Mouse (Mus musculus): ENCODE measurements around the gene Stx8.

The Stx8 gene

DNA sequence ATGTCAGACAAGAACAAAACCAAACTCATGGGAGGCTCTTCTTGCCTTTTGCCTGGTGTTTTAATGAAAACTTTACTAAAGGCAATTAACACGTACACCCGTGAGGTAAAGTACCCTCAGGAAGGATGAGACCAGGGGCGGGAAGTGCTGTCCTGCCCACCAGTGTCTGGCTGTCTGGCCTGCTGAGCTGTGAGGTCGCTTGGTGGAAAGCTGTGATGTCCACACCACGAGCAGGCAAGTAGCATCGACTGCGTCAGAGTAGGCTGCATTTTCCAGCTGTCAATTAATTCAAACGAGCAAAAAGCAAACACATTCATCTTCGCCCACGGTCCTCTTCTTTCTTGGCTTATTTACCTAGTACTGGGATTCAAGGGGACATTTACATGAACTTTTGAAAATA is 232.7 kb downstream of the Stx8 start:
- DNase-seq (ENCODE audit: low read depth, low spot score) = no peak

DNA sequence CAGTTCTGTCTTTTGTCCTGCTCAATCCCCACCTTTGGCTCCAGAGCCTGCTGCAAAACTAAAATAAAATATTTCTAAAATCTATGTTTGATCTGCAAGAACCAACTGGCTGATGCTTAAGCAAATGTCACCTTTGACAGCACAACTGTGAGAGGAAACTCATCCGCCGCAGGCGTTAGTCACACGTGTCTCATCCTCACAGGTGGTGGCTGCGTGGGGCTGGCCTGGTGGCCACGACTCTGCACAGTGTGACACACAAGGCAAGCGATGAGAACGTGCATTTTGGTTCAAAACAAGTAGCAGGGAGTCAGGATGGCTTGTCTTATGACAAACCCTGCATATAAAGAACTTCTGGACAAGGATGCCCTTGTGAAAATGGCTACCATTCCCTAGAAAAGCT is 233.1 kb downstream of the Stx8 start:
- DNase-seq (ENCODE audit: low read depth, low spot score) = no peak

DNA sequence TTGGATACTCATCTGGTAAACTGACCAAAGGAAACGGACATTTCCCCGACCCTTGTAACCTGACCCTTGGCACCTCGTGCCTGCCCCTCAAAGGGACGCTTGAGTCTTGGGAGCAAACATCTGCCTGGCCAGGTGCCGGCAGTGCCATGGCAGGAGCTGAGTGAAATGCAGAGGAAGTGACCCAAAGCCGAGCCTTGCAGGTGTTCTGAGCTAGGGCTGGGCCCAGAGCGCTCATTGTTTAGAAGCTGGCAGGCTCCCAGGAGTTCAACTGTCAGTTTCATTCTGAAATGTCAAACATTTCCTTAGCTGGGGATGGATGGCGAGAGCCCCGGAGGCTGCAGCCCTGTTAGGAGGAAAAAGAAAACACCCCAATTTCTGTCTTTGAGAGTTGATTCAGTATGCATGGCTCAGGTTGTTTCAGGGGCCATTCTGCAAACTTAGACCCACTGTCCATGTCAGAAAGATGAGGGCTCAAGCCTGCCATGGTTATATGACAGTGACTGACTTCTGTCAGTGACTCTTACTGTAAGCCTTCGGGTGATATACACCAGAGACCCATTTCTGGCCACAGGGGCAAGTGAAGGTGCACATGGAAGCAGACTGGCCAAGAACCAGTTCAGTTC is 233.9 kb downstream of the Stx8 start:
- DNase-seq (ENCODE audit: low read depth, low spot score) = no peak

DNA sequence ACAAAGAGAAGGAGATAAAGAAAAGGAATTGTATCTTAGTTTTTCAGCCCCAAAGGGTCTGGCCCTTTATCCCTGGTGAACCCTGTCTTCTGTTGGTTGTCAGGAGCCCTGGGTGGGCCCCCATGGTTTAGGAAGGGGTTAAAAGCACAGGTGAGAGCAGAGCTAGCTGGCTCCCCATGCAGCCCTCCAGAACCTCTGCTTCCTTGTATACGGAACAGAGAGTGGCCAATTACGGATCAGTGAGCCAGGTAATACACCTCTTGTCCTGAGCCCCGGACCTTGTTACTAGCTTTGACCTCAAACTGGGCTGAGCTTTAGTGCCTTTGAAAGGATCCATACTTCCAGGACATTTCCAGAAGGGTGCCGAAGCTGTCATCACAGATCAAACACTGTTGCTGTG is 234.5 kb downstream of the Stx8 start:
- no peak for DNase-seq (ENCODE audit: low read depth, low spot score)

DNA sequence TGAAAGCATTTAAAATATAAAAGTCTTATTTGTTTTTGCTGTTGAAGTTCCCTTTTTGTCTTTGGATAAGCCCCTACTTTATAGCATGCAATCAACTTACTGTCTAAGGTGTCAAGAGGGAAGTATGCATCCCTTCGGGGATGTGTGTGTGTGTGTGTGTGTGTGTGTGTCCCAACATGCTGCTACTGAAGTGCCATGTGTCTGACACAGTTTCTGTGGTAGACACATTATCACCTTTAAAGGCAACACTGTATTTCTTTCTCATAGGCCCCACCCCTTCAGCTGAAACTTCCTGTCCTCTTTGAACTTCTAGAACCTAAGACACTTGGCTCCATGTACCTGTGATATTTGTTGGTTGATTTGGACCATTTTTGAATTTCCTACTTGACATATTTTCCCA is 235.1 kb downstream of the Stx8 start:
- DNase-seq (ENCODE audit: low read depth, low spot score) = no peak

DNA sequence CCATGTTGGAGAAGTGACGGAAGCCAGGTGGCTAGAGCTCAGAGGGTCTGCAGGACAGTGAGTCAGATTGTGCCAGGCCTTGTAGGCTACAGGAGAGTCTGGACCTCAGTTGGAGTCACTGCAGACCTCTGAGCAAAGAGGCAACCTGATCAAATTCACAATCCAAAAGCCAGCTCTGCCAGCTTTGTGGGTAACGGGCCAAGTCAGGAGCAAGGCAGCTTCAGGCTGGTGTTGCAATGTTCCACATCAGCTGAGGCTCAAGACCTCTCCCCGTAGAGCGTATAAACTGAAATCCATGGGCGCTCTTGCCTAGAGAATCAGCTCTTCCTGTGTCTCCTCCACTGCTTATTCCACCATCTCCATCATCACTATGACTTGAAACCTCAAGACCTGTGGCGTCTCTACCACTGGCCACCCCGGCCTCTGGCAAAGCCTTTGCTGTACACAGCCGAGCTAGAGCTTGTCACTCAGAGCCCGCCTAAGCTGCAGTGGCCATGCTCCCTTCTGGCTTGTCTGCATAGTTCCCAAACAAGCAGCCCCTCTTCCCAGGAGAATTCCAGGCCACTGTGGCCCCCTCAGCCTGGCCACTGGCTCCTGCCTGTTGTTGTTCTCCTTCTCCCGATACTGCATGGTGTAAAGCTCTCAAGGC is 235.9 kb downstream of the Stx8 start:
- DNase-seq (ENCODE audit: low read depth, low spot score) = no peak

DNA sequence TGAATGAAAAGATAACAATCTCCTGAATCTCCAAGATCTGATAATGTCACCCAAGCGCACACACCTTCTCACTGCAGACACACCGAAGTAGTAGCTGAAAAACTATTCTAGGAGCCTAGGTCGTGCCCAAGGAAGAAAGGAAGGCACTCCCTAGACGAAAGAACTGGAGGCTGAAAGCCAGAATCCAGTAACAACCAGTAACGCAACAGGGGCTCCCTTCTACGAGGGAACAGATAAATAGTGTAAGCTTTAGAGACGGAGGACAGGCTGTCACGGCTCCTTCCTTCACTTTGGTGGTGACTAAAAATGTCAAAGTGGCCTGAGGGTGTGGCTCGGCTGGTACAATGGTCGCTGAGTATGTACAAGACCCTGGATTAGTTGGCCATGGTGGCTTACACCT is 236.6 kb downstream of the Stx8 start:
- no peak for DNase-seq (ENCODE audit: low read depth, low spot score)

DNA sequence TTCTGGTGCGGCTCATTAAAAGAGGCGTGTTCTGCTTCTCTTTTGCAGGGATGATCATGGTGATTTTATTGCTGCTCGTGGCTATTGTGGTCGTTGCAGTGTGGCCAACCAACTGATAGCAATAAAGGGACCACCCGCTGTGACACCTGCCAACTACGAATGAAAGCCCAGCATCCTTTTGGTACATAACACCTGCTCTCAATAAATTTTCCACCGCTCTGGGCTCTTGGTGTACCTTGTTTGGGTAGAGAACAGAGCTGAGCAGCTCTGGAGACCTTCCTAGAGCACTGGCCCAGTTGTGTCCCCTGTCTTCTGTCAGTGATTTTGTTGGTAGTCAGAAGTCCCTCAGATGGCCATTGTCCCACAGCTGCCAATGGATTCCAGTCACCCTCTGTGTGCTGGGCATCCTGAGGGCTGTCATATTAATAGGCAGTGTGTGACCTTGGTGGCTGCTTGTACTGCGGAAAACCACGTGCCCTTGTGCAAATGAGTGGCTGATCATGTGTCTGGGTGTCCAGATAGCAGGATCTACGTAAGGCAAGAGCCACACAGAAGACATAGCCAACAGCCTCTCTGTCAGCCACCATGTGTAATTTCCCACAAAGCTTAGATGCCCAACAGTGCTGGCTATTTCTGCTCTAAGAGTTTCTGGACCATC is 237.8 kb downstream of the Stx8 start:
- DNase-seq (ENCODE audit: low read depth, low spot score) = no peak

DNA sequence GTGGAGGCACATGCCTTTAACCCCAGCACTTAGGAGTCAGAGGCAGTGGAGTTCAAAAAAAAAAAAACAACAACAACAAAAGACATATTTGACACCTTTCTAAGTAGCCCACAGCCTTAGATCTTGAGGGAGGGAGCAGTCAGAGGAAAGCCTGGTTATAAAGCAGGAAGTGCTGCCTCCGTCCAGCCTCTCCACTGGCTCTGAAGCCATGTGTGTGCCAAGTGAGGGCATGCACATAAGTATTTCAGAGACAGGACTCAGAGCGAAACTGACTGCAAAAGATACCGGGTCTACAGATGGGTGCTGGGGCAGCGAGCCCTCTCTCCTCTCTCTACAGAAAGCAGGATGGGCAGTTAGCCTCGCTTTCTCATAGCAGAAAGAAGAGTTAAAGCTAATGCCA is 238.4 kb downstream of the Stx8 start:
- no peak for DNase-seq (ENCODE audit: low read depth, low spot score)

DNA sequence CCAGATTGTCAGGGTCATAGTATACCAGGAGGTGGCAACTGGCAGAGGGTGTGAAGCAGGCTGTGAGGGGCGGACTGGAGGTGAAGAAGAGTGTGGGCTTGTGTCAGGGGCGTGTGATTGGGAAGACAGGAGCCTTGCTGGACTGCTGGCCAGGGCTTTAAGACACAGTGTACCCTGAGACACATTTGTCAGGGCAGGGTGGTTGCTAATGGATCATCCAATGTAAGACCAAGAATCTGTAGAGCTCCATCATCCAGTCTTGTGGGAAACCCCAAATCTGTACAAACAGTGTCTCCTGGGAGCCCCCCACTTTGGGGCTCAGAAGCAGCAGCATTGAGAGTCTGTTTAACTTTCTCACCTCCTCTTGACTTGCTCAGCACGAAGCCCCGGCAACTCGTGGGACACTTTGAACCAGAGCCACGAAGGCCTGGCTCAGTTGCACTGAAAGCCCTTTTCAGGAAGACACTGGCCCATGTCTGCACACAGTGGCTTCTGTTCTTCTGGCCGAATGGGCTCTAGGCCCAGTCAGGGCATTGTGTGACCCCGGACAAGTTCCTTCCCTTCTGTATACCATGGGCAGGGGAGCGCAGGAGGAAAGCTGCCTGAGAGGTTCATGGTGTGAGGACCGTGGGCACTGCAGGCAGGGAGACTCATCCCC is 239.7 kb downstream of the Stx8 start:
- no peak for DNase-seq (ENCODE audit: low read depth, low spot score)

DNA sequence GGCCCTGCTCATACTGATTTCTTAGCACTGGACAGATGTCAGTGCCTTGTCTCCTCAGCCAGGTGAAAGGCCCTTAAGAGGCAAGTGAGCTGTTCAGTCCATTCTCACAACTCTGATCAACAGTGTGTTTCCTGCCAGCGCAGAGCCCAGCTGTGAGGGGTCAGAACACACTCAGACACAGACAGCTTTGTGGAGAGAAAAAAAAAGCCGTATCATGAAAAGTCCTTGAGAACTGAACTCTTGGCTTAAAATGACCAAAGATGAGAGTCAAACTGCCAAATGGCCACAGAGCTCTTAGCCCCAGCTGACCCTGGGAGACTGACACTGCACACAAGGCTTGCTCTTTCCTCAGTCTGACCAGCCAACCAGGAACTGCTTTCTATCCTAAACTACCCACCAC is 242.0 kb downstream of the Stx8 start:
- no peak for DNase-seq (ENCODE audit: low read depth, low spot score)

DNA sequence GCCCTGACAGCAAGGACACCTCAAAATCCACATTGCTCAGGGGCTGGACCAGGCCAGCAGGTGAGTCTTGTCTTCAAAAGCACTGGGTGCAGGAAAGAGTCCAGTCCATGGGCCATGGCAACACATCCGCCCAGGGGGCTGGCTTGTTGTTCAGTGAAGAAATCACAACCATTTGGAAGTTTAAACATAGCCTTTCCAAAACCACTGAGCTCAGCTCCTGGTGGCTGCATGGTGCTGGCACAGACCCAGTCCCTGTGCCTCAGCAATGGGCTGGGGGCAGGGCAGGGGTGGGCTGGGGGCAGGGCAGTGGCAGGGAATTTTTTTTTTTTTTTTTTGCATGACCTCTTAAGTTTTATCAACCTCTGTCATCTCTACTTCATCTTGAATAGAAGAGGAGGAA is 242.6 kb downstream of the Stx8 start:
- no peak for DNase-seq (ENCODE audit: low read depth, low spot score)

DNA sequence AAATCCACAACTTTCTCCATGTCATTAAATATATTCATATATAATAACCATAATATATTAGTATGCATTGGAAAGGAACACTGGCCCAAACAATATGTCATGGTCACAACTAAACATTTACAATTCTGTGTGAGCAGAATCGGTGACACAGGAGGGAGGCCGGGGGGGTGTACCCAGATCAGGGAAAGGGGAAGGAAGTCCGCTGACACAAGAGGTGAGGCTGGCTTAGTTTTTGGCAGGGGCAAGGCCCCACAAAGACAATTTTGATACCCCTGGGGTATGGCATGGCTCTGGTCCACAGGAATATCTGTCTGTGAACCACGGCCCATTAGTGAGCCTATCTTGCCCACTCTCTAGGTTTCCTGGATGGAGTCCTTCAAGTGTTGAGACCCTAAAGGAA is 243.5 kb downstream of the Stx8 start:
- no peak for DNase-seq (ENCODE audit: low read depth, low spot score)

DNA sequence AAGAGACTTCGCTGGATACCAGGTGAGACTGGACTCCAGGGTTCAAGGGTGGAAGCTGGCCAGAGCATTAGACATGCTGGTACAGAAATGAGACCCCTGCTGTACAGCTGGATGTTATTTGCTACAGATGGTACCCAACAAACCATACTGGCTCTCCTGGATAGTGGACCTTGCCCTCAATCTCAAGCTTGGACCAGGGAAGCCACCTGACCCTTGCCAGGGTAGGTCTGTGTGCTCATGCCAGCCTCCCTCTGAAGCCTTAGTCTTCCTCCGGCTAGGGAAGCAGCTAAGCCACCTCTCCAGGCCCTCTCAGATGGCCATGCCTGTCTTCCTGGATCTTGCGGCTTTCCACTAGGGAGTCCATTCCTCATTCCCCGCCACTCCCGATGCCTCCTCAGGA is 244.7 kb downstream of the Stx8 start:
- no peak for DNase-seq (ENCODE audit: low read depth, low spot score)

DNA sequence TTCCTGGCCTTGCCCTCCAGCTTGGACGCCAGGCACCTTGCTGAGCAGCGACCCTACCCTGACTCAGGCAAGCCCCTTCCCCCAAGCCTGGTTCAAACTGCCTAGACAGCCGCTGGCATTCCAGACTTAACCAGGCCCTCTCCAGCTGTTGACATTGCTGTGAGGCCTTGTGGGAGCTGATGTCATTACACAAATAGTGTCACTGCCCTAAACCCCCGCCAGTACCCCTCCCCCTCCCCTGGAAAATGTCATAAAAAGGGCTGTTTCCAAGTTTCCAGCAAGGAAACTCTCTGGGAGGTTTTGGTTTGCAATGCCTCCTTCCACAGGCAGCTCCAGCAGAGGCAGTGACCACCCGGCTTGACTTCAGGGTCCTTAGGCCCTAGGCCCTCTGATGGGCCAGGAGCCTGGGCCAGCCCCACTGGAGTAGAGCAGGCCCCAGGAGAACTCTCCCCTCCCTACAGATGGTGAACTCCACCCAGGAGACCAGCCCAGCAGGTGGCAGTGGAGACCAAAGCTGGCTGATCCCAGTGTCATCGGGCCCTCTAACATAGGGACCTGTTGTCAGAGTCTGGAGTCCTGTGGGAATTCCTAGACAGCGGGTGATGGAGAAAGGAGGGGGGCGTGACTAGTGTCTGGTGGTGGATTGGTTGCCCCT is 246.1 kb downstream of the Stx8 start:
- no peak for DNase-seq (ENCODE audit: low read depth, low spot score)

DNA sequence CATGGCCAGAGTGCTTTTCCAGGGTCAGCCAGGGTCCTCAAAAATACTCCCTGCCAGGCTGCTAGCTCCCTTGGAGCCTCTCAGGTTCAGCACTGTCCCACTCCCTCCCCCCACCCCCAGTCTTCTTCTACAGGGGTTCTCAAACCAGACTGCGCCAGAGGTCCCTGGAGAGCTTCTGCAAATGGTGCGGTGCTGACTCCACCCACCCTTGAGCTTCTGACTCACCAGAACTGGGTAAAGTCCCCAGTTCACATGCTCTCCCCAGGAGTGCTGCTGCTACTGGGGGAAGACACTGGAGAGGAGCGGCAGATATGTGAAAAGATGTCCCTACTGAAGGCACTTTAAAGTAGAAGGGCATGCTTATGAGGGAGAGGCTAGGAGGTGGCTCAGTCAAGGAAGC is 247.9 kb downstream of the Stx8 start:
- DNase-seq (ENCODE audit: low read depth, low spot score) = no peak

DNA sequence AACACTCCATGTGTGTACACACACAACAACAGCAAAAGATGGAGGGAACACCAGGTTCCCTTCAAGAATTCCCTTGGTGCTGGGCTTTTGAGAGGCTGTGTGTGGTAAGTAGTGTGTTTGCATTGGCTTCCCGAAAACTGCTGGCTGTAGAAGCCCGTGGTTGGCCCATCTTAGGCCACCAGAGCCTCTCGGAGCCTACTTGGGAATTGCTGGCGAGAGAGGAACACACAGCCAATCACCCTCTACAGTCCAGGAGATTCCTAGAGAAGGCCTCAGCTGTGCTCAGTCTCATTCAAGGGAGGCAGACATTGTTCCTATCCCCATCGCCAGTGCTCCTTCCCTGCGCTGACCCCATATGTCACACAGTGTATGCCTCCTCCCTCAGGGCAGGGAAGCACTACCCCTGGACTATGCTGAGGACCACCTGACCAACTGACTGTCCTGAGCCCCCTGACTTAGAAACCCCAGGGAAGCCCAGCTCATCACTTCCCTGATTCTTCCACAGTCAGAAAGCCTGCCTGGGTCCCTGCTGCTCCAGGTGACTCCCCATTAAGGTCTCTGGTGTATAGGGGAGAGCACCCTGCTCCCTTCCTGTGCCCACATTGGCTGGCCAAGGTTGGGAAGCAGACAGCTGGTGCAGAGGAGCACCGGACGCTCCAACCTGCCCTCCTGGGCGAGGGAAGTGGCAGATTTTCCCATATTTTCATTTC is 248.7 kb downstream of the Stx8 start:
- DNase-seq (ENCODE audit: low read depth, low spot score) = no peak

DNA sequence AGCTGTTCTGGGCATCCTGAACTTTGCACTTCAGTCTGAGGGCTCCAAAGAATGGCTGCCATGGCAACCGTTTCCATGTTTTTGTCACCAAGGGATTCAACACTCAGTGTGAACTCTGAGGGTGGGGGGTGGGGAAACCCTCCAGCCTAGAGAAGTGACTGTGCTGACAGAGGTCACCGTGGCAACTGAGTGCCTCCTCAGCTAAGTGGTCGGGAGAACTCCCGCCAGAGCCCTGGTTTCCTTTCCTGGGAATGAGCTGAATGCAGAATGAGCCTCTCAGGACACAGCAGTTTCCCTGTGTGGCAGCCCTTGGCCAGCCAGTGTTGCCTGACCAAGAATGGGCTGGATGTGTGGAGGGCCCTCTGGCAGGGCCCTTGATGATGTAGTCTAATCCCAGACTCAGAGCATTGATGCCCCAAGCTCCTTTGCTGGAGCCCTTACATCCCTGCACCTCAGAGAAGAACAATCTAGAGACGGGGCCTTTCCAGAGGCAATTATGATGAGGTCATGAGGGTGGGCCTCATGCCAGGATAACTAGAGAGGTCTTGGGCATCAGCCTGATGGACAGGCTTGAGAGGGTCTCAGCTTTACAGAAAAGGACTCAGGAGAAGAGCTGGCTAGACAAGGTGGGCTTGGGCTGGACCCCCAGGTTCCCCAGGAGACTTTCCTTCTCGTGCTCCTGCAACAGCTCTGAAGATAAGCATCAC is 249.4 kb downstream of the Stx8 start:
- DNase-seq (ENCODE audit: low read depth, low spot score) = peak; percentile 66

DNA sequence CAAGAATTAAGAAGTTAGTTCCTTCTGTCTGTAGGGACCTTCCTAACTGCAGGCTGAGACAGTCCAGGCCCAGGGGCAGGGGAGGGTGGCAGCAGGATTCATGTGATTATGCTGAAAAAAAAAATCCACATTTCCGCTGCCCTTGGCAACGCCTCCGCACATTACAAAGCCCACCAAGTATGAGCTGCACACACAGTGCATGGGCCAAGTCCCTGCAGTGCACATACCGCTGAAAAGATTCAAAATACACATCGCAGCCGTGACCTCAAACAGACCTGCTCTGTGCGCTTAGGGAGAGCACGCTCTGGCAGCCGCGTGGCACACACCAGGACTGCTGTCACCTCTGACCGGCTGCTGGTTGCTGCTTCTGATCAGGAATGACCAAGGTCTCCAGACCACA is 250.0 kb downstream of the Stx8 start:
- no peak for DNase-seq (ENCODE audit: low read depth, low spot score)

DNA sequence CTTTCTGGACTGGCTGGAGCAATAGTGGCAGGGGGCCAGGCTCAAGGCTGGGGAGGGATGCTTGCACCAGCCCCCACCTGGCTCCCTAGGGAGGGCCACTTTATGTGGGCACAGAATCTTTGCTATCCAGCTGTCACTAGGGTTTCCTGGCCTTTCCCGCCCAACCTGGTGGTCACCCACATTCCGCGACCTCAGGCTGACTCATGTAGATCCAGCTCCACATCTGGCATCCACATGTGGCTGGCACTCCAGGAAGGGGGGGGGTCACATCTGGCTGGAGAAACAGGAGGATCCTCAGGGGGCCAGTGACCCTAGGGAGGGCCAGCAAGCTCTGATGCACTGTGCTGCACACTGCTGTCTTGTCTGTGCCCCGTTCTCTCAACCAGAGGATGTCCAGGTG is 254.7 kb downstream of the Stx8 start:
- no peak for DNase-seq (ENCODE audit: low read depth, low spot score)

DNA sequence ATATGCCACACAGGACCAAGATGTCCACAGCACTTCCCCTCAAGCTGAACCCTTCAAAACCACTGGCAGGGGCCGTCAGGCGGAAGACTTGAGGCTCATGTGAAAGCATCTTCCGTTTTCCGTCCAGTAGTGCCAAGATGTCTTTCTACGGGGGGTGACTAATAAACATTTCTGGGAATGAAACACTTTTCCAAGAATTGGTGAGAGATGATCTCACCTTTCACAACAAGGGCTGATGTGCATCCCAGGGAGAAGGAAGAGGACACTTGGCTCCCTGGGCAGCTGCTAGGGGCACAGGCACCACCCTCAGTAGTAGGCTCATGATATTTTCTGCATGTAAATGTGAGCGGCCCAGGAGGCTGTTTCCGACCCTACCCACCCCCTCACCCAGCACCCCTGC is 256.2 kb downstream of the Stx8 start:
- DNase-seq (ENCODE audit: low read depth, low spot score) = no peak
